ENCODE assay signal across 10 mouse cellular contexts in genomic region chr8:8328010-8328666, GRCm38 (mm10).
DNase-seq lines count a peak whose midpoint lies in the region; ATAC-seq lines count a peak whose summit lies in the region.
"Had no signal": no experiment of that assay in that cellular context is flagged by ENCODE, and none has a peak within 500 bp of the region (broad histone marks: within the 10 kb centered on the region; RNA-seq: fewer than 3 reads in every experiment).

No protein-coding gene starts in this region.

- no peaks in the 10 kb centered on the region for H3K27me3 ChIP-seq in forebrain, embryonic 16.5 days (replicated peaks; ENCODE audit: control insufficient read depth, insufficient read depth, low read length)
- no peaks in the 10 kb centered on the region for H3K27me3 ChIP-seq in forebrain, embryonic 15.5 days
- H3K27me3 ChIP-seq: embryonic facial prominence, embryonic 12.5 days had no signal

- H3K4me1 ChIP-seq in forebrain, embryonic 16.5 days (replicated peaks; ENCODE audit: control insufficient read depth, insufficient read depth, low read length), result peaks cover 26% of the 10 kb centered on the region
- H3K4me1 ChIP-seq in forebrain, embryonic 15.5 days, result peaks cover 28% of the 10 kb centered on the region

- peak; percentile 66; the same call in 1 of the 2 replicates for ATAC-seq in forebrain, embryonic 16.5 days
- ATAC-seq in forebrain, embryonic 15.5 days (replicated peaks), result no peak

- DNase-seq in urinary bladder, postnatal 14 days (ENCODE audit: low spot score), result peak; percentile 51
- DNase-seq in urinary bladder, postnatal 25 days (ENCODE audit: low spot score), result no peak
- peak; percentile 63 for DNase-seq in kidney, postnatal 14 days
- no peak for DNase-seq in cerebellum, postnatal 36 days
- no peak for DNase-seq in gastrocnemius, postnatal 36 days
- no peak for DNase-seq in right cerebral cortex, adult 18-20 months
- DNase-seq: gastrocnemius, postnatal 25 days had no signal

- no peaks in the 10 kb centered on the region for H3K36me3 ChIP-seq in forebrain, embryonic 16.5 days (ENCODE audit: control insufficient read depth, insufficient read depth)
- no peaks in the 10 kb centered on the region for H3K36me3 ChIP-seq in forebrain, embryonic 15.5 days
- H3K36me3 ChIP-seq: embryonic facial prominence, embryonic 12.5 days had no signal

- H3K27ac ChIP-seq in forebrain, embryonic 16.5 days (ENCODE audit: low read length), result no peak overlapping the region
- no peak overlapping the region for H3K27ac ChIP-seq in forebrain, embryonic 15.5 days (replicated peaks)
- H3K27ac ChIP-seq: embryonic facial prominence, embryonic 12.5 days had no signal

- no peak overlapping the region for H3K4me3 ChIP-seq in forebrain, embryonic 16.5 days (replicated peaks; ENCODE audit: low read length)
- no peak overlapping the region for H3K4me3 ChIP-seq in forebrain, embryonic 15.5 days
- H3K4me3 ChIP-seq: embryonic facial prominence, embryonic 12.5 days had no signal

- H3K9me3 ChIP-seq in forebrain, embryonic 16.5 days (ENCODE audit: control insufficient read depth, low read length), result no peaks in the 10 kb centered on the region
- H3K9me3 ChIP-seq in forebrain, embryonic 15.5 days, result no peaks in the 10 kb centered on the region
- H3K9me3 ChIP-seq: embryonic facial prominence, embryonic 12.5 days had no signal

- intact Hi-C loops in gastrocnemius, postnatal 36 days (cut with DNase I), result no loop called here

- H3K9ac ChIP-seq in forebrain, embryonic 16.5 days (replicated peaks; ENCODE audit: low read depth, low read length), result no peak overlapping the region
- H3K9ac ChIP-seq in forebrain, embryonic 15.5 days (replicated peaks), result no peak overlapping the region
- H3K9ac ChIP-seq: embryonic facial prominence, embryonic 12.5 days had no signal

- H3K4me2 ChIP-seq in forebrain, embryonic 16.5 days (ENCODE audit: low read length), result no peak overlapping the region
- no peak overlapping the region for H3K4me2 ChIP-seq in forebrain, embryonic 15.5 days (replicated peaks)
- H3K4me2 ChIP-seq: embryonic facial prominence, embryonic 12.5 days had no signal

- 30% methylated on average over 7 of the region's 7 CpGs for WGBS in forebrain, embryonic 16.5 days
- 31% methylated on average over 7 of the region's 7 CpGs for WGBS in forebrain, embryonic 15.5 days

Comparison
In these comparisons a context has a peak if more than half of its experiments do, and no peak if none do; other contexts are left out.
1. DNase-seq: peak in urinary bladder, postnatal 14 days (single experiment) and kidney, postnatal 14 days (single experiment); none in urinary bladder, postnatal 25 days (single experiment), cerebellum, postnatal 36 days (0 of 2), gastrocnemius, postnatal 36 days (0 of 2) and right cerebral cortex, adult 18-20 months (single experiment).